Mouse (Mus musculus) adrenal gland, postnatal 4 days (tissue): ENCODE measurements around the gene Agrn. TPM values are rescaled to one million over a fixed set of nuclear protein-coding genes. Genes with fewer than 3 reads are reported as not detected.

Experiments used
- DNase-seq, 2 experiments: peaks; one replicate each; pipeline ENCODE4 v3.0.0; 2021 to 2022; ENCODE audit warnings: low spot score in 2 of 2, mixed read lengths in 2 of 2
- total RNA-seq, 2 experiments: library from RNA; stranded (reverse); gene quantifications; 2 replicates each; pipeline ENCODE4 v1.2.3; 2021

The Agrn gene
- total RNA-seq, 2 experiments from 2014 or later, result 92.2 to 139 TPM

DNA sequence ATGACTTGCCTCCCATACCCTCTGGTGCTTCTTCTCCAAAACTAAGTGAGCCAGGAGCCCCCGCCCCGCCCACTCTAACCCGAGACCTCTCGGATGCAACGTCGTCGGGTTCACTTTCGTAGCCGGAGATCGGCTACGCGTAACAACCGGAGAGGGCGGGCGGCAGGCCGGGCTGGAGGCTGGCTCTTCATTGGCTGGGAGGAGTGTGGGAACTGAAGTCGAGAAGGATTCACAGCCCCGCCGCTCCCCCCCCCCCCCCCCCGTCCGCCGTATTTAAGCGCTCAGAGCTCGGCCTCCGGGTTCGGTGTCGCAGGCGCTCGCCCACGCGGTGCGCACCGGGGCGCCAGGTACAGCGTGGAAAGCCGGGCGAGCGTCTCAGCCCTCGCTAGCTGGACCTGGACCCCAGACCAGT lies 5.7 kb upstream of the Agrn start, which contains the start of gene AW011738:
Gene AW011738 (plus strand): TSS at position 304 of the 412 bp plus-strand sequence.
- peak; percentile 31 to 41 for DNase-seq

DNA sequence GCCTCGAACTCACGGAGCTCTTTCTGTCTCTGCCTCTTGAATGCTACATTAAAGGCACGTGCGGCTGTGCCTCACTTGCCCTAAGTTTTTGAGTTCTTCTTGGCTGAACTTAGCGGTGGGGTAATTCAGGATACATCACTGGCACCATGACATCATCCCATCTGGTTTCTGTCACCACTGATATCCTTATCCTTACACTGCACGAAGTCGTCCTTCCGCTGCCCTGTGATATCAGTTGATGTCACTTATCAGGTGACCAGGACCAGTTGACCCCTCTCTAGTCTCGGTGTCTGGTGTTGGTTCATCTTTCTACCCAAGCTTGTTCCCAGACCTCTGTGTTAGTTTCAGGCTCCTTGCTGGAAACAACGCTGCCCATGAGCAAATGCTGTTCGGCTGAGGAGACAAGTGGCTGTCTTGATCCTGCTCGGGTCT lies 5.2 kb upstream of the Agrn start:
- DNase-seq, result no peak

DNA sequence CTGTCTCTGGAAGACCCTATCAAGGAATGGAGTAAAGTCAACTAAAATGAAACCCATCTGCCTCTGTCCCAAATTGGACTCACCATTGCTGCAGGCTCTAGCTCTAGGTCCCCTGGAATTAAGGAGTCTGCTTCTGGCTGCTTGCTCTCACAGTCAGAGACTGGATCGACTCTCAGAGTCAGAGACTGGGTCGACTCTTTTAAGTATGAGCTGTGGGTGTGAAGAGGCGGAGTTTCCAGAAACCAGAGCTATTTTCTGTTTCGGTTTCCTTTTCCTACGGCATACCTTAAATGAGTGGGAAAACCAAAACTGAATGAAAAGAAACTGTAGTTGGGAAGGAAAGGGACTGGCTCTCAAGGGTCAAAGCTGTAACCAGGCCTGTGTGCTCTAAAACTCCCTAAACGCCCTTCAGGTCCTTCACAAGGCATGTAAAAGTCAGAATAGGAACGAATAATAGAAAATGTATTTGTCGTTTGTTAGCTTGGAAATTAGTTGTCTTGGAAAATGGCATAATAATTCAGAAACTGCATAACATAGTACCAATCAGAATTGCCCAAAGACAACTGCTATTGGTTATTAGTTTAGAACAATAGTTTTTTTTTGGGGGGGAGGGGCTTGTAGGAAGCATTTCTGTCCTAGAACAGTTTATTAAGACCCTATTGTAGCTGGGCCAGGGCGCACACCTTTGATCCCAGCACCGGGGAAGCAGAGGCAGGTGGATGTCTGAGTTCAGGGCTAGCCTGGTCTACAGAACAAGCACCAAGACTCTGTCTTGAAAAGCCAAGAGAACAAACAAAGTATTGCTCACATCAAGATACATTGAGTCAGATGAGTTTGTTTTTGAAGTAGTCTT lies 3.6 kb upstream of the Agrn start, which contains the start of gene Isg15:
Gene Isg15 (minus strand): TSS at position 196 of the 853 bp plus-strand sequence.
- no peak for DNase-seq

DNA sequence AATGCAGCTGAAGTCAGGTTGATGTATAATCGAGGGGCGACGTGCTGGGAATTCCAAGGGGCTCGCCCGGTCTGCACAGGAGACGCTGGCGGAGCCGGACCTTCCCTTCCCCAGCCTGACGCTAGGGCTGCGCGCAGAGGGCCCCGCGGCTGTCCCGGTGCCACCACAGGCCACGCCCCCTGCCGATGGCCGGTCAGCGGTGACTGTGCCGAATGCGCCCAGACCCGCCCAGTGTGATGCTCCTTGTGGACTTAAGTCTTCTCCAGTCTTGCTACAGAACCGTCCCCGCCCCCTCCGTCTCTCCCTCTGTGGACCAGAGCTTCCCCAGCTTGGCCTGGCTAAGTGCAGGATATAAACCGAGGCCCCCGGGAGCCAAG lies 529 bp upstream of the Agrn start:
- peak; percentile 63 to 82 for DNase-seq

DNA sequence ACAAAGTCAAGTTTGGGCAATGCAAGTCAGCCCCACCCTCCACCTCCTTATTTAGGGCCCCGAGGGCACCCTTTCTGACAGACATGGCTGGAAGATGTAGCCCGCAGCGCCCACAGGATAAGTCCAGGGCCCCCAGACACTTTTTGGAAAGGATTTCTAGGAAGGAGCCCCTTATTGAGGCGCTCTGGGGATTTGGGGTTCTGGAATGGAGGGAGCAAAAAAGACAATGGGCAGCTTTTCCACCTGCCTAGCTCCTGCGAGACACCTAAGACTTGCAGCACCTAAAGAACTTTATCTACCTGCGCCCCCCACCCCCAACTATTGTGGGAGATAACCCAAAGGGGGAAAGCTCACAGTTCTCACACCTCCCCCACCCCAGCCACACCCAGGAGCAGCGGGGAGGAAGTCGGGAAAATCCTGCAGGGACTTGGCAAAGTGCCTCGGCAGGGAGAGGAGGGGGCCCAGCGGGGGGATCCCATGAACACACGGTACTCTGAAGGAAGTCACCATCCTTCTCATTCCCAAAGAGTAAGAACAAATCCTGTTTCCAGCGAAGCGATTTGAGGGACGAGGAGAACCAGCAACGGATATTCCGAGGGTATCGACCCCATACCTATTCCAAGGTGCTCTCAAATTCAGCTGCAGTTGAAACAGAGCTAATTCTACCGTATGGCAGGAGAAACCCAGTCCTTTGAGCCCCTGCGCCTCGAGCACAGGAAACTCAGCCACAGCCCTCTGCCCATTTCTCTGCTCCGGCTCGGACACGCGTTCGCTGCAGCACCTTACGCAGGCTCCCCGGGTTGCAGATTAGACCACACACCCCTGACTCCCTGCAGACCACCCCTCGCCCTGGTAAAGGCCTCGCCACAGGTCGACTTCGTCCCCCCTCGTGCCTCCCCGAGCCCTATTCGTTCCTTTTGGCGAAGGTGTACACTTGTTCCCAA lies 1.1 kb downstream of the Agrn start:
- peak in 1 of 2 experiments; percentile 47 for DNase-seq

DNA sequence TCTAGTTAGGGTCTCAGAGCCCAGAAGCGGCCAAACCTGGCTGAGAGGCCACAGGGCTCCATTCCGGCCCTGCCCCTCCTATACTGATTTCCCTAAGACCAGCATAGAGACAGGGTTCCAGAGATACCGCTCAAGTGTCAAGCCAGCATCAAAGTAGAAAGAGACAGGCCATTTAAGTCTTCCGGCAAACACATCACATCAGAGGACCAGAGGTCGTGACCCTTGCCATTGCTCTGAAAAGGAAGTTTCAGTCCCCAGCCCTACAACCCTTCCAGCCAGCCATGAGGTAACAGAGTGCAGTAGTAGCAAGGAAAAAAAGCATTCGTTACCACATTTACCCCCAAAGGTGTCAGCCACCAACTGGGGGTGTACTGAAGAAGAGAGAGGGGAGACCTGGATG lies 2.9 kb downstream of the Agrn start:
- DNase-seq, result no peak

DNA sequence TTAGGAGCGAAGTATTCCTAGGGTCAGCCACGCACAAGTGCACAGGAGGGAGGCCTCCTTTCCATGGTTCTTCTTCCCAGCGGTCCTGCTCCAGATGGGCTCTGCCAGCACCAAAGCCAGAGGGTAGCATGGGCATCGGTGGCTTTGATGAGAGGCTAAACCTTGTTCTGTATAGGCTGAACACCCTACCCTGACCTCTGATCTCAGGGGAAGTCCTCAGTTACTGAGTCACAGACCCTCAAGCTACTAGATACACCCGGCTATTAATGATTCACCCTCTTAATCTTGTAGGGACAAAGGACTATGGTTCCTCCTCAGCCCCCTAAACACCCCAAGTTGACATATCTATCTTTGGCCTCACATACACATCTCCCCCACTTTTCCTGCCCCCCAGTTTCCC lies 3.4 kb downstream of the Agrn start:
- DNase-seq, result no peak

DNA sequence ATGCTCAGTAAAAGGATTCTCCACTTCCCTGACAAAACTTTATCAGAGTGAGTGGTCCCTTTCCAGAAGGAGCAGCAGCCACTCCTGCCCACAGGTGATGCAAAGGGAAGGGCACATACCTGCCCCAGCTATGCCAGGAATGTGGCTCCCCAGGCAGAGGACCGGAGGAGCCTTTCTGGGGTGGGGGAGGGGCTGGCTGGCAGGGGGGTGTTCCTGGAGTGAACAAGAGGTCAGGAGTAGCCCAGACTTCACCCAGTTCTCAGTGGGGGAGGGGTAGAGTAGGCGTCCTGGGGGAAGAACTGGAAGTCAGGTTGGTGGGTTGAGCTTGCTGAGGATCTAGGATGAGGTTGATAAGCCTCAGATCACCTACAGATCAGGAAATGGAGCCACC lies 4.1 kb downstream of the Agrn start:
- DNase-seq, result no peak

DNA sequence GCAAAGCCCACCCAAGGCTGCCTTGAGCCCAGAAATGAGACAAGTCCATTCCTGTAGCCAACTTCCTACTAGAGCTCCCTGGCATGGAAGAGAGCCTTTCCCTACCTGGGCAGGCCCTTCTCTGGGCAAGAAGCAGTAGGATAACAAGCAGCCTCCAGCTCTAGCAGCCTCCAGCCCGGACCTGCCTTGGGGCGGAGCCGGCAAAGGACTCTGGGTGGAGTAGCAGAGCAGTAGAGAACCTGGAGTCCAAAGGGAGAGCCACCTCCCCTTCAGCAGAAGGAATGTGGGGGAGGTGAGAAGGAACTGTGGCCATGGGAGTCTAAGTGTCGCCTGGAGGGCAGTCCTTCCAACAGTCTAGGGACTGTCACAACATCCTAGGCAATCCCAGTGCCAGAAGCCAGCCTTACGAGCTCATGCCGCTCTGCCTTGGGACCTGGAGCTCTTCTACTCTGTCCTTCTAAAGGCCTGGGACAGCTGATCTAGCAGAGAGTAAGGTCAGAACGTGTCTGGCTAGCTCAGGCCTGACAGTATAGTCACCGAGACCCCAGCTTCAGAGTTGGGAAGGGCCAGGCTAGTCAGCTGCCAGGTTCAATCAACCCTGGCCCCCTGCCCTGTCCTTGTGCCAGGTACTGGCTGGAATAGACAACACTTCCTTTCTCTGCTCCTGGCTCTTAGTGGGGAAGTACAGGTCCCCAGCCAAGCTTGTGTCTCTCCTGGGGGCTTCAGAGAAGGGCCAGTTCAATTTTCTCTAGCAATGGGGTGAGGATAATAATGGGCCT lies 4.7 kb downstream of the Agrn start:
- no peak for DNase-seq

DNA sequence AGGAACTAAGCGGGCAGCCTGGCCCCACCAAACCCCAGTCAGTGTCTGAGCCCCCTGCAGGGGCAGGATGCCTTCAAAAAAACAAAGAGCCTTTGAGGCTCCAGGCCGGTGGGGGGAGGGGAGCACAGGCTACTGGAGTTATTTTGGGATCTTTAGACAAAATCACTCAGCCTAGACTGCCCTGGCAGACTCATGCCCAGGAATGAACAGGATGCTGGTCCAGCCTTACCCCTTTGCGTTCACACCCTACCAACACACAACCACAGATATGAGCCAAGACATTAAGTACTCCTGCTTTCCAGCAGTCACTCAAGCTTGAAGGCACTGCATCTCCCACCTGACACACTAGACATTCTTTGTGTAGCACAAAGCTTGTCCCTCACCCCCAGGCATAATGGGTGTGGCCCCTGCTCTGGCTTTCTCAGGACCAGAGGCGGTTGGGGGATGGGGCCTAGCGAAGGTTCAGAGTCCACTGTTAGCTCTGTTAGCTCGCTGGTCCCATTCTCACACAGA lies 8.4 kb downstream of the Agrn start:
- DNase-seq, result no peak

DNA sequence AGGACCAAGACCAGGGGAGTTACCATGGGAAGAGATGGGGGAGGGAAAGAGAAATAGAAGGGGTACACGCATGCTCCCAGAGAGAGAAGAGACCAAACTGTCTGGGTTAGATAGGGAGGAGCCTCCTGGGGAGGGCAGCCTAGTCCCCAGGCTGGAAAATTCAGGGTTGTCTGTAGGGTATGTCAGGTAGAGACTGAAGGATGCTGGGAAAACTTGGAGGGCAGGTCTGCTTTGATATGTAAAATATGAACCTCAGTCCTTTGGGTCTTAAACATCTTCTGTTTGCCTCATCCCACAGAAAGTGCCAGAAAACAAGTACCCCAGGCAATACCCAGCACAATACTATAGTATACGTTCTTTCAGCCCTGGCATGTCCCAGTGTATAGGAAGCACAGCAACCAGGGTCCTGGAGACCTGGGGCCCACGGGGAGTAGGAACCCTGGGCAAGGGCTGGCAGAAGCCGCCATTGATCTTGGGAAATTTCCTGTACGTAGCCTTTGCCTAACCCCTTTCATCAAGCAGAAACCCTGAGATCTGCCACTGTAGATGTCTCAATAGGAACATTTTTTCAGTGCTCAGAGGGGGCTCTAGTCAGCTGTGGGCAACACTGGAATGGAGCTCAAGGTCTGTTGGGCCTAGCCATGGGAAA lies 9.0 kb downstream of the Agrn start:
- no peak for DNase-seq

DNA sequence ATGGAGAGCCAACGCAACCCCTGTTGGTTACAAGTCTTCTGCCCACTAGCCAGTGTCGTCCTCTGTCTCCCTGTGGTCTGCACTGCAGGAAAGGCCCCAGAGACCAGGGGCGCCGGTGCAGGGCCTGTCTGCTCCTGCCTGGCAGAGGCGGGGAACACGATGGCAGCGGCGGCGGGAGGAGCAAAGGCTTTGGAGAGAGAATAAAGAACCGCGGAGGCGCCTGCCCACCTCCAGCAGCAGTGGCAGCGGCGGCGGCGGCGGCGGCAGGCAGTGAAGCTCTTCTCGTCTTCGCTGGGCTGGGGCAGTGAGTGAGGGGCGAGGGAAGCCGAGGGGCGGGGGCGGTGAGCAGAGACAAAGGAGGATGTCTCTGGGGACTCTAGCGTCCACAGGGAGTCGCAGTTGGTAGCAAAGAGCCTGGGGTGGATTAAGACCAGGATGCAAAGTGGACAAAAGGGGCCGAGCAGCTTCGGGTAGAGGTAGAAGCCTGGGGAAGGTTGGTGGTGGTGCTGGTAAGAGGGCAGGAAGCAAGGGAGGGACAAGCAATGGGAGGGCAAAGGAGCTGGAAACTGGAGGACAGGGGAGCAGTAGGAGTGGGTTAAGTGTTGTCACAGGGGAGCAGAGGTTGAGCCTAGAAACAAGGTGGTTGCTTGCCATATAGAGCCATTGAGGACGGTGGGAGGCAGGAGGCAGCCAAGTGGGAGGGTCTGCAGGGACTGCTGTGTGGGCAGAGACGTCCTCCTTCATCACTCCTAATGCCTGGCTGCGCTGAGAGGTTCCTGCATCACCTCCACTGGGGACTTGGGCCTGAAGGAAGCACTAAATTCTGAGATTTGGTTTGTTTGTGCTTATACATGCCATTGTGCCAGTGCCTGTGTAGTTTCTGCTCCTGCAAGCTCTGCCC lies 11.1 kb downstream of the Agrn start:
- DNase-seq, result no peak

DNA sequence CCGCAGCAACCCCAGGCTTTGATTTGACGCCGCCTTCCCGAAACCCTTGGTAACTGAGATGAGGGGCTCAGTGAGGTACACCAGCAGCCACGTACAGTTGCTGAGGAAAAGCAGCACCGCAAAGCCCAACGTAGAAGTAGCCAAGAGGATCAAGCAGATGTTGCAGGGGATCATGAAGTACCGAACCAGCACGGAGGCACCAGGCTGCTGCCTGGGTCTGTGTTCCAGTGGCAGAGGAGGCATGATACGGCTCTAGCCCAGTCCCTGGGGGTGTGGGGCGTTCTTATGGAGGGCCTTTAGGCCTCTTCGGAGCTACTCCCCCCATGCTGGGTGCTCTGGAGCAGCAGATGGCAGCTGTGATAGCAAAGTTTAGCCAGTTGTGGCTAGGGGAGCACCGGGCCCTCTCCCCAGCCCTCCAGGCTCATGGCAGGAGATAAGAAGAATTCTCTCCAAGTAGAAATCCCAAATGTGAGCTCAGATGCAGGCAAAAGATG lies 11.8 kb downstream of the Agrn start:
- DNase-seq, result no peak

DNA sequence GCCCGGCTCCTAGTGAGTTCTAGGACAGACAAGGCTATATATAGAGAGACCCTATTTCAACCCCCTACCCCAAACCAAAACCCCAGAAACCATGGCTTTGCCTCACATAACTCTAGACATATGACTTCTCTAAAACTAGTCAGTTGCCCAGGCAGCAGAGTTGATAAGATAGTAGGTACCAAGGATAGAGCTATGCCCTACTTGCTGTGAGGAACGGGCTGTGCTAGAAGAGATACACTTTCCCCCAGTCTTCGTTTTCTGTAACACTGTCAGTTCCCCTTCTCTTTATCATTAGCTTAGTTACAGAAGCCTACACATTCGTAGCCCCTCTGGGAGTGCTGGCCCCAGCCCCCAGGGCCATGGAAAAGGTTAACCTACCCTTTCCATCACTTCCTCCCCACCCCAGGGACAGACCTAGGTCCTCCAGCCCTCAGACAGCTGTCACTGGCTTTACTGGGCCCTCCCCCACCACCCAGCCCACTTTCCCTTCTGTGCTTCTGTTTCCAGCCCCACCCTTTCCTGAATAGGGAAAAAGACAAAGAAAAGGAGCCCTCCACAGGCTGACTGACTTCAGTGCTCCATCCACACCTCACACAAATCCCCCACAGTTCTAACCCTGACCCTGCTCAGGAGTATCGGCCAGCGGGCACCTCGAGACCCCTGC lies 12.9 kb downstream of the Agrn start:
- DNase-seq, result no peak

DNA sequence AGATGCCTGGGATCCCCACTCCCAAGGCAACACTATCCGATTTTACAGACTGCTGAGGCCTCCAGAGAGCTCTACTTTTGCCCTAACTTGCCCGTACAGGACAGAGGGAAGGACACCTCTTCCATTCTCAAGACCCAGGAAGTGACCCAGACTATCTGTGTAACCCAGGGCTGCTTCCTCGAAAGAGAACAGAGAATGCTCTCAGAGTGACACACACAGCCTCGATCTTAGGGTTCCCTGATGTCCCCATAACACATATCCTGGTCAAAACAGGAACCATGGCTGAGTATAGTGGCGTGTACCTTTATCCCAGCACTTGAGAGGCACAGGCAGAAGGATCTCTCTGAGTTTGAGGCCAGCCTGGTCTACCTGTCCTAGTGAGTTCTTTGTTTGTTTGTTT lies 13.5 kb downstream of the Agrn start:
- DNase-seq, result no peak

DNA sequence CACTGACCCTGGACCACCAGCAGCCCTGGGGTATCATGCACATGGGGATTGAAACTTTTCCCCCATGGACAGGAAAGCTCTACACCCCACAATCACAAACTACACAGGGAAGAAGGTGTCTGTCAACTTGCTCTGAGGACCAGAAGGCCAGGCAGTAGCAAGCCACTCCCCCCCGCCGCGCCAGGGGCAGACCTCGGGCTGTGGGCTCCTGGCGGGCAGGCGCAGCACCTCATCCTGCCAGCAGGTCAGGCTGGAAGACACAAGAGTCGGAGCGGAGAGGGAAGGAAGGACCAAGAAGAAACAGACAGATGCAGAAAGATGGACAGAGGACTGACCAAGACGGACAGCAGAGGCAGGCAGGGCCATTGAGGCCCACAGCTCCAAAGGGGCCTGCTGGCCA lies 19.7 kb downstream of the Agrn start:
- no peak for DNase-seq

DNA sequence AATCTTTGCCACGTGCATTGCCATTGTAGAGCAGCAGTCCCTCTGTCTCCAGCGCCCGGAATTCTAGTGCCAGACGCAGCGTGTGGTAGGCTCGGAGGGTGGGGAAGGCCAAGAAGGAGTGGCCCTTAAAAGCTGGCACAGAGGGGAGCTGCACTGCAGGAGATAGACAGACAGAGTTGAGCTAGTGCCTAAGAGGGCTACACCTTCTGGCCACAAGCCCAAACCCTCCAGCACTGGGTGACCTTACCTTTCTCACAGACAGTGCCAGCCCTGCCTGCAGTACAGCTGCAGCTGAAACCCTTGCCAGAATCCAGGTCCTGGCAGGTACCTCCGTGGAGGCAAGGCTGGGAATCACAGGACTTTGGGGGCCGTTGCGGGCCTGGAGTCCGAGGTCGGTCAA lies 25.5 kb downstream of the Agrn start:
- DNase-seq, result no peak

DNA sequence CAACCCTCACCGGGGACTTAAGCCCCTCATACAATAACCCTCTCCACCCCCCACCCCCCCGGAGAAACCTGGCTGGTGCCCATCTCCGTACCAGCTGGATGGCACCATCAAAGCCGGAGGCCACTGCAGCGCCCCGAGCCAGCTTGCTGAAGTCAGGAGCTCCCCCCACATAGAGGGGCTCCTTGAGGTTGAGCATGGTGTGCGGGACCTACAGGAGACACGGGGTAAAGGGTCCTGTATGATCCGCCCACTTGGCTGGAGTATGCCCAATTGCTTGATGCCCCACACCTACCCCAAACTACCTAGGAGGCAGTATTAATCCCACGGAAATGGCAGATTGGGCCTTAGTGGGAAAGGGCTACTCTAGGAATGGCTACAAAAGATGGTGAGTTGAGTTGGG lies 28.2 kb downstream of the Agrn start:
- DNase-seq, result no peak

DNA sequence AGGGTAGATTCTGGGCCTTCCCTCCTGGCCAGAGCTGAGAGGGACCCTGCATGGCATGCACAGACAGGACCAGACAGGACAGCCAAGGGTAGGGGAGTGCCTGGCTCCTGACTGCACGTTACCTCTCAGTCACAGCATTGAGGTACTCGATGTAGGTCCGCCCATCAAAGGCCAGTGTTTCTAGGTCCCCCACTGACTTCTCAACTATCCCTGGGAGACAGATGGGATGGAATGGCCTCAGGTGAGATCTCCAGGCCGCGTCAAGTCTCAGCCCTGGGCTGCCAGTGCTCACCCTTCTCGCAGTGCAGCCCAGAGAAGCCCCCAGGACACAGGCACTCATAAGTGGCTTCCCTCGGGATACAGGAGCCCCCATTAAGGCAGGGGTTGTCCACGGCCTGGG lies 28.7 kb downstream of the Agrn start:
- no peak for DNase-seq
